Mouse (Mus musculus): ENCODE measurements around the gene Ripply2. TPM values are rescaled to one million over a fixed set of nuclear protein-coding genes. Genes with fewer than 3 reads are reported as not detected.

Gene Ripply2
- polyA plus RNA-seq, 1 experiment from 2014 or later, result not detected

GRCm38 (mm10) chr9:86981551-86981950 lies 33.8 kb upstream of the Ripply2 start:
- H3K4me2 ChIP-seq, result peak overlapping the region; percentile 13; the same call in 1 of the 2 replicates
- WGBS, result 23% methylated on average over 10 of the region's 10 CpGs
- H3K4me1 ChIP-seq (ENCODE audit: insufficient read depth), result no peaks in the 10 kb centered on the region
- H3K4me3 ChIP-seq (ENCODE audit: low read depth, low read length), result no peak overlapping the region
- H3K9me3 ChIP-seq (ENCODE audit: low read depth, low read length), result no peaks in the 10 kb centered on the region
- no peaks in the 10 kb centered on the region for H3K27me3 ChIP-seq (ENCODE audit: insufficient read depth, low read length)
- DNase-seq, result no peak
- no peak overlapping the region for H3K27ac ChIP-seq (ENCODE audit: low read depth)
- H3K9ac ChIP-seq, result no peak overlapping the region
- TF ChIP-seq CTCF (IDR thresholded peaks at IDR 0.05; ENCODE audit: low read depth), result no peak
- no peak for ATAC-seq (ENCODE audit: insufficient read depth)
- H3K36me3 ChIP-seq (ENCODE audit: insufficient read depth), result no peaks in the 10 kb centered on the region

- no peaks in the 10 kb centered on the region for H3K4me1 ChIP-seq (ENCODE audit: insufficient read depth)
- H3K27me3 ChIP-seq (ENCODE audit: insufficient read depth, low read length), result no peaks in the 10 kb centered on the region
- ATAC-seq (ENCODE audit: insufficient read depth) (no peak), DNase-seq (no peak)
- H3K36me3 ChIP-seq (ENCODE audit: insufficient read depth), result no peaks in the 10 kb centered on the region
- no peak overlapping the region for H3K4me3 ChIP-seq (ENCODE audit: low read depth, low read length)
- no peak overlapping the region for H3K27ac ChIP-seq (ENCODE audit: low read depth)
- no peak for TF ChIP-seq CTCF (IDR thresholded peaks at IDR 0.05; ENCODE audit: low read depth)
- no peaks in the 10 kb centered on the region for H3K9me3 ChIP-seq (ENCODE audit: low read depth, low read length)
- H3K9ac ChIP-seq, result no peak overlapping the region
- 46% methylated on average over 3 of the region's 3 CpGs for WGBS
- H3K4me2 ChIP-seq, result no peak overlapping the region
Observed at GRCm38 (mm10) chr9:86984583-86984982, 30.8 kb upstream of the Ripply2 start.

- H3K27ac ChIP-seq (ENCODE audit: low read depth), result no peak overlapping the region
- DNase-seq, result peak; percentile 14
Observed at GRCm38 (mm10) chr9:86985105-86985504, 30.2 kb upstream of the Ripply2 start.

GRCm38 (mm10) chr9:86986703-86987296 lies 28.5 kb upstream of the Ripply2 start:
- ATAC-seq (ENCODE audit: insufficient read depth), result peak; percentile 85

More at GRCm38 (mm10) chr9:86985105-86985504, 30.2 kb upstream of the Ripply2 start:
- H3K9ac ChIP-seq, result no peak overlapping the region
- H3K27me3 ChIP-seq (ENCODE audit: insufficient read depth, low read length), result no peaks in the 10 kb centered on the region
- no peaks in the 10 kb centered on the region for H3K9me3 ChIP-seq (ENCODE audit: low read depth, low read length)
- H3K36me3 ChIP-seq (ENCODE audit: insufficient read depth), result no peaks in the 10 kb centered on the region
- no peaks in the 10 kb centered on the region for H3K4me1 ChIP-seq (ENCODE audit: insufficient read depth)
- no peak for TF ChIP-seq CTCF (IDR thresholded peaks at IDR 0.05; ENCODE audit: low read depth)
- H3K4me2 ChIP-seq, result no peak overlapping the region
- ATAC-seq (ENCODE audit: insufficient read depth), result peak; percentile 18; the same call in 1 of the 2 replicates
- WGBS, result 32% methylated on average over 6 of the region's 6 CpGs
- no peak overlapping the region for H3K4me3 ChIP-seq (ENCODE audit: low read depth, low read length)

GRCm38 (mm10) chr9:86989822-86990221 lies 25.5 kb upstream of the Ripply2 start:
- H3K36me3 ChIP-seq (ENCODE audit: insufficient read depth), result no peaks in the 10 kb centered on the region
- H3K9ac ChIP-seq, result no peak overlapping the region
- no peak for TF ChIP-seq CTCF (IDR thresholded peaks at IDR 0.05; ENCODE audit: low read depth)
- H3K27me3 ChIP-seq (ENCODE audit: insufficient read depth, low read length), result no peaks in the 10 kb centered on the region
- no peak overlapping the region for H3K4me2 ChIP-seq
- H3K4me3 ChIP-seq (ENCODE audit: low read depth, low read length), result no peak overlapping the region
- H3K4me1 ChIP-seq (ENCODE audit: insufficient read depth), result no peaks in the 10 kb centered on the region
- no peaks in the 10 kb centered on the region for H3K9me3 ChIP-seq (ENCODE audit: low read depth, low read length)
- no peak overlapping the region for H3K27ac ChIP-seq (ENCODE audit: low read depth)
- DNase-seq, result no peak
- no peak for ATAC-seq (ENCODE audit: insufficient read depth)

More at GRCm38 (mm10) chr9:86986703-86987296, 28.5 kb upstream of the Ripply2 start:
- Histone ChIP-seq H3K27me3 (ENCODE audit: insufficient read depth, low read length) (no peaks in the 10 kb centered on the region), H3K9me3 (ENCODE audit: low read depth, low read length) (no peaks in the 10 kb centered on the region), H3K9ac (no peak overlapping the region), H3K27ac (ENCODE audit: low read depth) (no peak overlapping the region), H3K36me3 (ENCODE audit: insufficient read depth) (no peaks in the 10 kb centered on the region), H3K4me2 (no peak overlapping the region), H3K4me3 (ENCODE audit: low read depth, low read length) (no peak overlapping the region), H3K4me1 (ENCODE audit: insufficient read depth) (no peaks in the 10 kb centered on the region)
- 34% methylated on average over 7 of the region's 7 CpGs for WGBS
- peak; percentile 65 for DNase-seq
- no peak for TF ChIP-seq CTCF (IDR thresholded peaks at IDR 0.05; ENCODE audit: low read depth)

GRCm38 (mm10) chr9:86991758-86992157 lies 23.6 kb upstream of the Ripply2 start:
- Histone ChIP-seq H3K36me3 (ENCODE audit: insufficient read depth) (no peaks in the 10 kb centered on the region), H3K27ac (ENCODE audit: low read depth) (no peak overlapping the region), H3K9me3 (ENCODE audit: low read depth, low read length) (no peaks in the 10 kb centered on the region), H3K4me1 (ENCODE audit: insufficient read depth) (no peaks in the 10 kb centered on the region), H3K4me3 (ENCODE audit: low read depth, low read length) (no peak overlapping the region), H3K9ac (no peak overlapping the region), H3K4me2 (no peak overlapping the region), H3K27me3 (ENCODE audit: insufficient read depth, low read length) (no peaks in the 10 kb centered on the region)
- WGBS, result 60% methylated on average over 8 of the region's 8 CpGs
- no peak for ATAC-seq (ENCODE audit: insufficient read depth)
- DNase-seq, result no peak
- TF ChIP-seq CTCF (IDR thresholded peaks at IDR 0.05; ENCODE audit: low read depth), result no peak

GRCm38 (mm10) chr9:86997046-86997691 lies 18.2 kb upstream of the Ripply2 start:
- WGBS, result 59% methylated on average over 3 of the region's 3 CpGs
- Histone ChIP-seq H3K27me3 (ENCODE audit: insufficient read depth, low read length) (no peaks in the 10 kb centered on the region), H3K4me3 (ENCODE audit: low read depth, low read length) (no peak overlapping the region), H3K4me1 (ENCODE audit: insufficient read depth) (no peaks in the 10 kb centered on the region), H3K9ac (no peak overlapping the region), H3K4me2 (no peak overlapping the region), H3K9me3 (ENCODE audit: low read depth, low read length) (no peaks in the 10 kb centered on the region), H3K27ac (ENCODE audit: low read depth) (no peak overlapping the region), H3K36me3 (ENCODE audit: insufficient read depth) (no peaks in the 10 kb centered on the region)
- no peak for DNase-seq
- TF ChIP-seq CTCF (IDR thresholded peaks at IDR 0.05; ENCODE audit: low read depth), result no peak
- no peak for ATAC-seq (ENCODE audit: insufficient read depth)

Data from lung, embryonic 14.5 days (tissue).